In the genomic region with DNA sequence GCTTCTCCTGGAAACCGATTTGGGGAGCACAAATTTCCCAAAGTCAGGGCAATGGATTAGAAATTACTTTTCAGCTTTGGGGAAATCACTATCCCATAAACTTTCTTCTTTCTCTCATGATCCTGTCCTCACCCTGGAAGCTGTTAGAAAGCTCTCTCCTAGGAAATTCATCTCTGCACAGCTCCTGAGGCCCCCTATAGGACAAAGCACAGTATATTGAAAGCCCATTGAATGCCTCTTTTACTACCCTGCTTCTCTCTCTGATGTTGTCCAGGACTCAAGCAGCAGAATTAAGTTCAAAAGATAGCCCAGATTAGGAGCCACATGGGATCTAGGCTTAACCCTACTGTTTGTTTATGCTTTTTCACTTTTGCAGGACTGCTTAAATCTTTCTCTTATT, we compare ENCODE assay signal across 27 mouse cellular contexts.
DNase-seq lines count a peak whose midpoint lies in the region; ATAC-seq and TF ChIP-seq lines count a peak whose summit lies in the region.
"Had no signal": no experiment of that assay in that cellular context is flagged by ENCODE, and none has a peak within 500 bp of the region (broad histone marks: within the 10 kb centered on the region; RNA-seq: fewer than 3 reads in every experiment).

No protein-coding gene starts in this region.

- no peaks in the 10 kb centered on the region for H3K36me3 ChIP-seq in forebrain, embryonic 14.5 days (ENCODE audit: control insufficient read depth, insufficient read depth, low read length)
- H3K36me3 ChIP-seq in forebrain, embryonic 12.5 days (replicated peaks): no peaks in the 10 kb centered on the region
- H3K36me3 ChIP-seq in kidney, postnatal 0 days (ENCODE audit: insufficient read depth, low read length): no peaks in the 10 kb centered on the region
- H3K36me3 ChIP-seq in kidney, embryonic 15.5 days: no peaks in the 10 kb centered on the region
- H3K36me3 ChIP-seq in midbrain, postnatal 0 days (ENCODE audit: insufficient read depth, low read length): no peaks in the 10 kb centered on the region
- no peaks in the 10 kb centered on the region for H3K36me3 ChIP-seq in midbrain, embryonic 10.5 days
- no peaks in the 10 kb centered on the region for H3K36me3 ChIP-seq in stomach, postnatal 0 days (ENCODE audit: control insufficient read depth, insufficient read depth, low read length)
- H3K36me3 ChIP-seq: embryonic facial prominence, embryonic 13.5 days; forebrain, embryonic 10.5 days; heart, embryonic 13.5 days; limb, embryonic 10.5 days; limb, embryonic 15.5 days; liver, embryonic 13.5 days; neural tube, embryonic 13.5 days; stomach, embryonic 15.5 days had no signal

- peak; percentile 42 for TF ChIP-seq CTCF in kidney, postnatal 0 days (IDR thresholded peaks at IDR 0.05; ENCODE audit: low read depth)
- TF ChIP-seq CTCF in midbrain, postnatal 0 days (IDR thresholded peaks at IDR 0.05): peak; percentile 30; the same call in 1 of the 2 replicates
- TF ChIP-seq CTCF in stomach, postnatal 0 days (IDR thresholded peaks at IDR 0.05; ENCODE audit: low read depth): peak; percentile 28; the same call in 1 of the 2 replicates

- DNase-seq in forebrain, embryonic 14.5 days (ENCODE audit: low spot score): peak; percentile 45
- DNase-seq in kidney, postnatal 0 days (ENCODE audit: low spot score): no peak
- no peak for DNase-seq in midbrain, postnatal 0 days (ENCODE audit: low spot score)
- no peak for DNase-seq in midbrain, embryonic 10.5 days (ENCODE audit: low spot score)
- DNase-seq in stomach, postnatal 0 days (ENCODE audit: low spot score): no peak
- no peak for DNase-seq in layer of hippocampus, adult 18-20 months (ENCODE audit: low spot score in 2 of 2)
- DNase-seq: adrenal gland, postnatal 14 days; cerebellum, adult 18-20 months; cerebellum, postnatal 10 days; heart, postnatal 10 days; kidney, adult 8-10 months; kidney, postnatal 14 days; liver, embryonic 13.5 days; lung, adult 18-20 months; lung, postnatal 10 days; right cerebral cortex, postnatal 25 days; thymus, postnatal 25 days had no signal

- no peaks in the 10 kb centered on the region for H3K4me1 ChIP-seq in forebrain, embryonic 14.5 days (ENCODE audit: control insufficient read depth, insufficient read depth, low read length)
- H3K4me1 ChIP-seq in forebrain, embryonic 12.5 days: no peaks in the 10 kb centered on the region
- H3K4me1 ChIP-seq in kidney, postnatal 0 days (replicated peaks; ENCODE audit: insufficient read depth, low read length): no peaks in the 10 kb centered on the region
- 0 out of 2 replicates have a peak, but pooled peaks cover 2% of the 10 kb centered on the region for H3K4me1 ChIP-seq in kidney, embryonic 15.5 days
- H3K4me1 ChIP-seq in midbrain, postnatal 0 days (ENCODE audit: insufficient read depth, low read length): no peaks in the 10 kb centered on the region
- H3K4me1 ChIP-seq in midbrain, embryonic 10.5 days: no peaks in the 10 kb centered on the region; the same call in 1 of the 2 replicates
- H3K4me1 ChIP-seq in stomach, postnatal 0 days (replicated peaks; ENCODE audit: control insufficient read depth, insufficient read depth): no peaks in the 10 kb centered on the region
- H3K4me1 ChIP-seq: embryonic facial prominence, embryonic 13.5 days; heart, embryonic 13.5 days; limb, embryonic 10.5 days; limb, embryonic 15.5 days; liver, embryonic 13.5 days; neural tube, embryonic 13.5 days; stomach, embryonic 15.5 days had no signal

- no peak overlapping the region for H3K4me2 ChIP-seq in forebrain, embryonic 14.5 days (ENCODE audit: low read length)
- H3K4me2 ChIP-seq in forebrain, embryonic 12.5 days: no peak overlapping the region
- H3K4me2 ChIP-seq in kidney, postnatal 0 days (ENCODE audit: low read length): no peak overlapping the region
- H3K4me2 ChIP-seq in kidney, embryonic 15.5 days: no peak overlapping the region
- no peak overlapping the region for H3K4me2 ChIP-seq in midbrain, postnatal 0 days (ENCODE audit: low read depth, low read length, poor library complexity, severe bottlenecking)
- H3K4me2 ChIP-seq in stomach, postnatal 0 days (replicated peaks; ENCODE audit: low read depth): no peak overlapping the region
- H3K4me2 ChIP-seq: embryonic facial prominence, embryonic 13.5 days; heart, embryonic 13.5 days; hindbrain, embryonic 14.5 days; limb, embryonic 15.5 days; liver, embryonic 13.5 days; neural tube, embryonic 13.5 days; stomach, embryonic 15.5 days had no signal

- no peaks in the 10 kb centered on the region for H3K27me3 ChIP-seq in forebrain, embryonic 14.5 days (replicated peaks; ENCODE audit: control insufficient read depth, insufficient read depth, low read length)
- no peaks in the 10 kb centered on the region for H3K27me3 ChIP-seq in forebrain, embryonic 12.5 days
- no peaks in the 10 kb centered on the region for H3K27me3 ChIP-seq in kidney, postnatal 0 days (ENCODE audit: insufficient read depth, low read length)
- H3K27me3 ChIP-seq in kidney, embryonic 15.5 days: no peaks in the 10 kb centered on the region
- no peaks in the 10 kb centered on the region for H3K27me3 ChIP-seq in midbrain, postnatal 0 days (ENCODE audit: insufficient read depth, low read length)
- H3K27me3 ChIP-seq in midbrain, embryonic 10.5 days (ENCODE audit: low read depth, poor library complexity, severe bottlenecking): no peaks in the 10 kb centered on the region
- no peaks in the 10 kb centered on the region for H3K27me3 ChIP-seq in stomach, postnatal 0 days (ENCODE audit: control insufficient read depth, insufficient read depth, low read length)
- H3K27me3 ChIP-seq: embryonic facial prominence, embryonic 13.5 days; heart, embryonic 13.5 days; limb, embryonic 15.5 days; liver, embryonic 13.5 days; neural tube, embryonic 13.5 days; stomach, embryonic 15.5 days had no signal

- TF ChIP-seq EP300 in stomach, postnatal 0 days (optimal IDR thresholded peaks at IDR 0.05): no peak

- no peak for ATAC-seq in forebrain, embryonic 14.5 days
- ATAC-seq in forebrain, embryonic 12.5 days (ENCODE audit: low FRiP score): no peak
- no peak for ATAC-seq in kidney, postnatal 0 days (replicated peaks; ENCODE audit: low FRiP score, low read depth)
- no peak for ATAC-seq in kidney, embryonic 15.5 days (replicated peaks; ENCODE audit: low FRiP score)
- ATAC-seq in midbrain, postnatal 0 days (ENCODE audit: low FRiP score): no peak
- ATAC-seq in stomach, postnatal 0 days (ENCODE audit: low FRiP score, low TSS enrichment): no peak

- no peak overlapping the region for H3K27ac ChIP-seq in forebrain, embryonic 14.5 days (ENCODE audit: low read depth, low read length)
- no peak overlapping the region for H3K27ac ChIP-seq in forebrain, embryonic 12.5 days
- no peak overlapping the region for H3K27ac ChIP-seq in kidney, postnatal 0 days
- no peak overlapping the region for H3K27ac ChIP-seq in kidney, embryonic 15.5 days
- no peak overlapping the region for H3K27ac ChIP-seq in midbrain, postnatal 0 days (ENCODE audit: low read depth, low read length)
- H3K27ac ChIP-seq in midbrain, embryonic 10.5 days (replicated peaks): no peak overlapping the region
- H3K27ac ChIP-seq in stomach, postnatal 0 days (replicated peaks): no peak overlapping the region
- H3K27ac ChIP-seq: embryonic facial prominence, embryonic 13.5 days; forebrain, embryonic 10.5 days; heart, embryonic 13.5 days; hindbrain, embryonic 14.5 days; limb, embryonic 10.5 days; limb, embryonic 15.5 days; liver, embryonic 13.5 days; neural tube, embryonic 13.5 days; stomach, embryonic 15.5 days had no signal

- no peak overlapping the region for H3K9ac ChIP-seq in forebrain, embryonic 14.5 days (ENCODE audit: low read length)
- H3K9ac ChIP-seq in forebrain, embryonic 12.5 days: no peak overlapping the region
- H3K9ac ChIP-seq in kidney, postnatal 0 days (ENCODE audit: low read depth, low read length): no peak overlapping the region
- H3K9ac ChIP-seq in kidney, embryonic 15.5 days: no peak overlapping the region
- no peak overlapping the region for H3K9ac ChIP-seq in midbrain, postnatal 0 days (replicated peaks; ENCODE audit: low read length, poor library complexity, severe bottlenecking)
- H3K9ac ChIP-seq in stomach, postnatal 0 days (ENCODE audit: low read length): no peak overlapping the region
- H3K9ac ChIP-seq: embryonic facial prominence, embryonic 13.5 days; heart, embryonic 13.5 days; hindbrain, embryonic 14.5 days; limb, embryonic 15.5 days; liver, embryonic 13.5 days; neural tube, embryonic 13.5 days; stomach, embryonic 15.5 days had no signal

- H3K4me3 ChIP-seq in forebrain, embryonic 14.5 days (ENCODE audit: low read depth, low read length): no peak overlapping the region
- no peak overlapping the region for H3K4me3 ChIP-seq in forebrain, embryonic 12.5 days (replicated peaks)
- no peak overlapping the region for H3K4me3 ChIP-seq in kidney, postnatal 0 days (replicated peaks; ENCODE audit: low read depth, low read length)
- no peak overlapping the region for H3K4me3 ChIP-seq in kidney, embryonic 15.5 days (replicated peaks)
- H3K4me3 ChIP-seq in midbrain, postnatal 0 days (ENCODE audit: low read depth, low read length): no peak overlapping the region
- H3K4me3 ChIP-seq in midbrain, embryonic 10.5 days: no peak overlapping the region
- no peak overlapping the region for H3K4me3 ChIP-seq in stomach, postnatal 0 days (ENCODE audit: low read depth, low read length)
- H3K4me3 ChIP-seq: embryonic facial prominence, embryonic 13.5 days; forebrain, embryonic 10.5 days; heart, embryonic 13.5 days; limb, embryonic 10.5 days; limb, embryonic 15.5 days; liver, embryonic 13.5 days; neural tube, embryonic 13.5 days; stomach, embryonic 15.5 days had no signal

- 74% methylated on average over 1 of the region's 1 CpGs for WGBS in forebrain, embryonic 14.5 days
- 60% methylated on average over 1 of the region's 1 CpGs for WGBS in forebrain, embryonic 12.5 days
- 73% methylated on average over 1 of the region's 1 CpGs for WGBS in kidney, postnatal 0 days
- 55% methylated on average over 1 of the region's 1 CpGs for WGBS in kidney, embryonic 15.5 days
- WGBS in midbrain, postnatal 0 days: 76% methylated on average over 1 of the region's 1 CpGs
- 69% methylated on average over 1 of the region's 1 CpGs for WGBS in midbrain, embryonic 10.5 days
- WGBS in stomach, postnatal 0 days: 61% methylated on average over 1 of the region's 1 CpGs

- no peaks in the 10 kb centered on the region for H3K9me3 ChIP-seq in forebrain, embryonic 14.5 days (replicated peaks; ENCODE audit: control insufficient read depth, low read length)
- no peaks in the 10 kb centered on the region for H3K9me3 ChIP-seq in forebrain, embryonic 12.5 days
- no peaks in the 10 kb centered on the region for H3K9me3 ChIP-seq in kidney, postnatal 0 days (replicated peaks; ENCODE audit: low read length)
- no peaks in the 10 kb centered on the region for H3K9me3 ChIP-seq in kidney, embryonic 15.5 days (replicated peaks)
- no peaks in the 10 kb centered on the region for H3K9me3 ChIP-seq in midbrain, postnatal 0 days (ENCODE audit: low read length)
- H3K9me3 ChIP-seq in midbrain, embryonic 10.5 days (replicated peaks): no peaks in the 10 kb centered on the region
- no peaks in the 10 kb centered on the region for H3K9me3 ChIP-seq in stomach, postnatal 0 days (ENCODE audit: control insufficient read depth, low read length)
- H3K9me3 ChIP-seq: embryonic facial prominence, embryonic 13.5 days; forebrain, embryonic 10.5 days; heart, embryonic 13.5 days; limb, embryonic 10.5 days; limb, embryonic 15.5 days; liver, embryonic 13.5 days; neural tube, embryonic 13.5 days; stomach, embryonic 15.5 days had no signal
